9 mouse cellular contexts compared by ENCODE assay signal in the genomic region with DNA sequence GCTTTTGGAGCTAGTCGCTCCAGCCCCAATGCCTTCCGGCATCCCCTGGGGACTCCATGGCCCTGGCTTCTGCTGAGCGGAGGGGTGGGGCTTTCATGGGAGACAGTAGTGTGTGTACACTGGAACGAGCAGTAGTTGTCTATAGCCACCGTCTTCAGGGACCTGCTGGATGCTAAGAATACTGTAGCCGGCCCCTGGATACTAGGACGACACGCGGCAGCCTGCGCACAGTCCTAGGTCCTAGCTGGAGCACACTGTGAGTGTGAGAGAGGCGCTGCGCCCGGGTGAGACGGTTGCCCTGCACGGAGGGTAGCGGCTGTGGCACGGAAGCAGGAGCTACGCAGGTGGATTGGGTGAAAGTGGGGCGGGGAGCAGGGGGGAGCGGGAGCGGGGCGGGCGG. TPM values are rescaled to one million over a fixed set of nuclear protein-coding genes. Genes with fewer than 3 reads are reported as not detected.
A peak's percentile ranks its signal among the peaks of the same experiment; 100 is the strongest.
DNase-seq lines count a peak whose midpoint lies in the region; ATAC-seq lines count a peak whose summit lies in the region.
"Had no signal": no experiment of that assay in that cellular context is flagged by ENCODE, and none has a peak within 500 bp of the region (broad histone marks: within the 10 kb centered on the region; RNA-seq: fewer than 3 reads in every experiment).

TSS of gene Tmc5 (plus strand) at position 97 of the 400 bp plus-strand sequence.

- ATAC-seq in kidney, embryonic 15.5 days (replicated peaks; ENCODE audit: low FRiP score): 0 out of 2 replicates have a peak, but pooled peaks have one; percentile 20
- ATAC-seq in forebrain, embryonic 11.5 days (replicated peaks; ENCODE audit: low FRiP score): no peak
- no peak for ATAC-seq in limb, embryonic 13.5 days (ENCODE audit: low FRiP score, low read depth)
- ATAC-seq in stomach, embryonic 15.5 days (ENCODE audit: insufficient read depth, low FRiP score, low read depth): peak; percentile 25; the same call in 1 of the 2 replicates
- no peak for ATAC-seq in granulocyte monocyte progenitor cell, adult 5-6 weeks (replicated peaks; ENCODE audit: poor library complexity, severe bottlenecking)

- H3K4me2 ChIP-seq in kidney, embryonic 15.5 days: peak within 1 kb of the TSS; percentile 61
- peak within 1 kb of the TSS; percentile 53 for H3K4me2 ChIP-seq in forebrain, embryonic 11.5 days (ENCODE audit: low read depth, low read length, severe bottlenecking)
- H3K4me2 ChIP-seq in limb, embryonic 13.5 days (replicated peaks): peak within 1 kb of the TSS; percentile 55
- peak within 1 kb of the TSS; percentile 39 for H3K4me2 ChIP-seq in stomach, embryonic 15.5 days

- H3K36me3 ChIP-seq in kidney, embryonic 15.5 days: no peaks in the 10 kb centered on the region
- no peaks in the 10 kb centered on the region for H3K36me3 ChIP-seq in forebrain, embryonic 11.5 days (ENCODE audit: control insufficient read depth, insufficient read depth, low read length)
- H3K36me3 ChIP-seq in limb, embryonic 13.5 days: no peaks in the 10 kb centered on the region
- H3K36me3 ChIP-seq in stomach, embryonic 15.5 days: no peaks in the 10 kb centered on the region

- 4% methylated on average over 23 of the region's 23 CpGs for WGBS in kidney, embryonic 15.5 days
- 2% methylated on average over 22 of the region's 23 CpGs for WGBS in forebrain, embryonic 11.5 days
- 7% methylated on average over 22 of the region's 23 CpGs for WGBS in limb, embryonic 13.5 days
- 5% methylated on average over 23 of the region's 23 CpGs for WGBS in stomach, embryonic 15.5 days

- H3K4me1 ChIP-seq in kidney, embryonic 15.5 days: peaks cover 36% of the 10 kb centered on the region
- H3K4me1 ChIP-seq in forebrain, embryonic 11.5 days (replicated peaks; ENCODE audit: control insufficient read depth, insufficient read depth, low read length): peaks cover 16% of the 10 kb centered on the region
- H3K4me1 ChIP-seq in limb, embryonic 13.5 days: peaks cover 41% of the 10 kb centered on the region
- peaks cover 17% of the 10 kb centered on the region for H3K4me1 ChIP-seq in stomach, embryonic 15.5 days

- H3K9ac ChIP-seq in kidney, embryonic 15.5 days: peak within 1 kb of the TSS; percentile 31; the same call in 1 of the 2 replicates
- peak within 1 kb of the TSS; percentile 55 for H3K9ac ChIP-seq in forebrain, embryonic 11.5 days (ENCODE audit: low read length)
- peak within 1 kb of the TSS; percentile 39 for H3K9ac ChIP-seq in limb, embryonic 13.5 days
- H3K9ac ChIP-seq in stomach, embryonic 15.5 days: no peak within 1 kb of the TSS

- no peak within 1 kb of the TSS for H3K27ac ChIP-seq in kidney, embryonic 15.5 days
- no peak within 1 kb of the TSS for H3K27ac ChIP-seq in forebrain, embryonic 11.5 days (ENCODE audit: low read depth, low read length)
- H3K27ac ChIP-seq in limb, embryonic 13.5 days: no peak within 1 kb of the TSS
- H3K27ac ChIP-seq in stomach, embryonic 15.5 days: no peak within 1 kb of the TSS

- no peak for DNase-seq in kidney, adult 11 months
- peak; percentile 66 for DNase-seq in forebrain, embryonic 11.5 days (ENCODE audit: low spot score)
- no peak for DNase-seq in spleen, adult 12 weeks (ENCODE audit: low spot score)
- no peak for DNase-seq in adrenal gland, postnatal 25 days

- H3K4me3 ChIP-seq in kidney, embryonic 15.5 days (replicated peaks): peak within 1 kb of the TSS; percentile 34
- H3K4me3 ChIP-seq in forebrain, embryonic 11.5 days (ENCODE audit: low read depth, low read length): peak within 1 kb of the TSS; percentile 24
- peak within 1 kb of the TSS; percentile 26 for H3K4me3 ChIP-seq in limb, embryonic 13.5 days
- H3K4me3 ChIP-seq in stomach, embryonic 15.5 days (replicated peaks): peak within 1 kb of the TSS; percentile 12; the same call in 1 of the 2 replicates

- H3K27me3 ChIP-seq in kidney, embryonic 15.5 days: peaks cover 36% of the 10 kb centered on the region
- H3K27me3 ChIP-seq in forebrain, embryonic 11.5 days (ENCODE audit: control insufficient read depth, insufficient read depth, low read length): peaks cover 6% of the 10 kb centered on the region; the same call in 1 of the 2 replicates
- peaks cover 44% of the 10 kb centered on the region for H3K27me3 ChIP-seq in limb, embryonic 13.5 days
- peaks cover 15% of the 10 kb centered on the region; the same call in 1 of the 2 replicates for H3K27me3 ChIP-seq in stomach, embryonic 15.5 days (replicated peaks)

- H3K9me3 ChIP-seq in kidney, embryonic 15.5 days (replicated peaks): no peaks in the 10 kb centered on the region
- H3K9me3 ChIP-seq in forebrain, embryonic 11.5 days (ENCODE audit: control insufficient read depth, low read length): no peaks in the 10 kb centered on the region
- H3K9me3 ChIP-seq in limb, embryonic 13.5 days: no peaks in the 10 kb centered on the region
- no peaks in the 10 kb centered on the region for H3K9me3 ChIP-seq in stomach, embryonic 15.5 days

RNA-seq across cellular contexts. Expression of gene Tmc5, which starts in this region (rescaled TPM):
- 0.13 and 0.37 TPM in 2 replicates for polyA plus RNA-seq in kidney, embryonic 15.5 days (2015; fragmentation: Nextera tagmentation; extraction: Ambion mirVana)
- 0.41 and 0.63 TPM in 2 replicates for polyA plus RNA-seq in forebrain, embryonic 11.5 days (2014; fragmentation: Nextera tagmentation; extraction: Ambion mirVana)
- 0.08 and 0.10 TPM in 2 replicates for polyA plus RNA-seq in limb, embryonic 13.5 days (2015; fragmentation: Nextera tagmentation; extraction: Ambion mirVana)
- polyA plus RNA-seq in stomach, embryonic 15.5 days (2015; fragmentation: Nextera tagmentation; extraction: Ambion mirVana): 2.1 and 2.7 TPM in 2 replicates
- 0.33 TPM in 1 of 2 replicates, not detected in the other for total RNA-seq in adrenal gland, postnatal 25 days (2021)
- total RNA-seq in granulocyte monocyte progenitor cell, adult 5-6 weeks (2014; fragmentation: Nextera tagmentation): not detected in 2 replicates
- total RNA-seq in granulocyte monocyte progenitor cell, adult 5-6 weeks (2017): not detected in 2 replicates
- total RNA-seq: hematopoietic stem cell, adult 5-6 weeks had no signal

Comparison
In these comparisons a context has a peak if more than half of its experiments do, and no peak if none do; other contexts are left out.
1. Peak in ATAC-seq, H3K4me3 ChIP-seq, H3K9ac ChIP-seq and H3K4me2 ChIP-seq in kidney, embryonic 15.5 days; RNA of the gene not detected or under 1 TPM.
2. Peak in DNase-seq, H3K4me3 ChIP-seq, H3K9ac ChIP-seq and H3K4me2 ChIP-seq in forebrain, embryonic 11.5 days; RNA of the gene not detected or under 1 TPM.